Mouse (Mus musculus) midbrain, embryonic 10.5 days (tissue): ENCODE data around the gene Dip2b. TPM values are rescaled to one million over a fixed set of nuclear protein-coding genes. Genes with fewer than 3 reads are reported as not detected.

Experiments used
- DNase-seq: peaks from one replicate; pipeline ENCODE4 v3.0.0-alpha.2; 2017; ENCODE audit warnings: low spot score
- H3K27ac ChIP-seq: fragments of 300-500 bp; sonication (generic); replicated peaks from 2 replicates; pipeline ENCODE4 v1.5.1; 2016; ENCODE audit warnings: mild to moderate bottlenecking
- H3K27me3 ChIP-seq: fragments of 300-500 bp; sonication (generic); 2 replicates; pipeline ENCODE4 v1.6.1; 2016; ENCODE audit warnings: low read depth, mild to moderate bottlenecking; ENCODE audit not compliant: poor library complexity, severe bottlenecking
- H3K36me3 ChIP-seq: fragments of 300-500 bp; sonication (generic); 2 replicates; pipeline ENCODE4 v1.6.1; 2016; ENCODE audit warnings: mild to moderate bottlenecking, moderate library complexity
- H3K4me1 ChIP-seq: fragments of 300-500 bp; sonication (generic); 2 replicates; pipeline ENCODE4 v1.6.1; 2016
- H3K4me3 ChIP-seq: fragments of 300-500 bp; sonication (generic); 2 replicates; pipeline ENCODE4 v1.5.1; 2016; ENCODE audit warnings: mild to moderate bottlenecking, moderate library complexity
- H3K9me3 ChIP-seq: fragments of 300-500 bp; sonication (generic); replicated peaks from 2 replicates; pipeline ENCODE4 v1.6.1; 2016; ENCODE audit warnings: mild to moderate bottlenecking
- WGBS: fragments of 180-500 bp; shearing (Covaris S2); methylation state at CpG from one replicate; pipeline ENCODE4 v1.1.7; 2016; 5-methylcytosine and 5-hydroxymethylcytosine counted together
- polyA plus RNA-seq: library from polyadenylated mRNA; unstranded; fragments of >200 nt; fragmentation: Nextera tagmentation; extraction: Ambion mirVana; gene quantifications from 2 replicates; pipeline ENCODE4 v1.2.1, GENCODE M21; 2016

Dip2b gene
- polyA plus RNA-seq = 16.4 and 18.8 TPM in 2 replicates

- Histone ChIP-seq H3K27me3 (peaks cover 8% of the 10 kb centered on the region), H3K9me3 (no peaks in the 10 kb centered on the region), H3K4me1 (peaks cover 27% of the 10 kb centered on the region), H3K4me3 (peak within 1 kb of the TSS; percentile 89), H3K36me3 (peaks cover 8% of the 10 kb centered on the region; the same call in 1 of the 2 replicates), H3K27ac (peak within 1 kb of the TSS; percentile 100)
- WGBS = under 1% methylated on average over 56 of the region's 68 CpGs
- DNase-seq = peak; percentile 96
Measured at GRCm38 (mm10) chr15:100038470-100038971, at the start of gene Dip2b. TSS of gene Dip2b (plus strand) at chr15:100038664.

GRCm38 (mm10) chr15:99993100-99993499 is 45.4 kb upstream of the Dip2b start:
- H3K4me3 ChIP-seq = no peak overlapping the region
- no peak for DNase-seq
- no peaks in the 10 kb centered on the region for H3K9me3 ChIP-seq
- no peaks in the 10 kb centered on the region for H3K27me3 ChIP-seq
- no peaks in the 10 kb centered on the region for H3K4me1 ChIP-seq
- WGBS = 97% methylated on average over 1 of the region's 1 CpGs
- no peak overlapping the region for H3K27ac ChIP-seq
- peaks cover 96% of the 10 kb centered on the region for H3K36me3 ChIP-seq

DNA sequence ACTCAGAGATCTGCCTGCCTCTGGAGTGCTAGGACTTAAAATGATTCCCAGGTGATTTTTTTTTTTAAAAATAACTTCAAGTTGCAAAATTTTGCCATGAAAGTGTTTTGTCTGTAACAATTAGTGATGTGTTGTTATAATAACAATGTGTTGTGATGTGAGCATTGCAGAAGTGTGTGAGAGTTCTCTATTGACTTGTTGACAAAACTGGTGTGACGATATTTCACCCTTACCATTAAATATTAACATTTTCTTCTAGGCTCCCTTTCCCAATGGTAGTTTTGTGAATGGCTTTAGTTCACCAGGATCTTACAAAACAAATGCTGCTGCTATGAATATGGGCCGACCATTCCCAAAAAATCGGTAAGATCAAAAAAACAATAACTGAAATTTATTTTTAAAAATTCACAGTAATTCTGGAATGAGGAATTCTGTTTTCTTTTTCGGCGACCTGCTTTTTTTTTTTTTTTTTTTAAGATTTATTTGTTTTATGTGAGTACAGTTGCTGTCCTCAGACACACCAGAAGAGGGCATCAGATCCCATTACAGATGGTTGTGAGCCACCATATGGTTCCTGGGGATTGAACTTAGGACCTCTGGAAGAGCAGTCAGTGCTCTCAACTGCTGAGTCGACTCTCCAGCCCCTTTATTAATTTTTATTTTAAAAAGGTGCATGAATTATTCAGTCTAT is 41.2 kb upstream of the Dip2b start:
- Histone ChIP-seq H3K4me3 (no peak overlapping the region), H3K4me1 (no peaks in the 10 kb centered on the region), H3K9me3 (no peaks in the 10 kb centered on the region), H3K27me3 (no peaks in the 10 kb centered on the region), H3K27ac (no peak overlapping the region), H3K36me3 (peaks cover 95% of the 10 kb centered on the region)
- 96% methylated on average over 6 of the region's 6 CpGs for WGBS
- no peak for DNase-seq

DNA sequence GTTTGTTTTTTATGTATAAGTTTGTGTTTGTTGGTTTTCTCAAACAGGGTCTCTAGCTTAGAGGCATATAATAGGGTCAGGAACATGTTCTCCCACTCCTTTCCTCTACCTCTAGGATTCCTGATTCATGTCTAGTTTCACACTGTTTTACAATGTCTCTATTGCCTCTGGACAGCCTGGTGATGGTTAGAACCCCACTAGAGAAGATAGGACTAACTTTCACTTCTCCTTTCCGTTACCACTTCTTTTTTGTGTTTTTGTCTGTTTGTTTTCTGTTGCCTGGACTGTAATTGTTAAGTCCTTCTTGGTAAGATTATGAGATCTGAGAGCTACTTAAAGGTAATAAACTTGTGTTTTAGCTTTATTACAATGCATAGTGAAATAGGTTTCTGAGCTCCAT is 39.1 kb upstream of the Dip2b start:
- no peak overlapping the region for H3K4me3 ChIP-seq
- H3K4me1 ChIP-seq = no peaks in the 10 kb centered on the region
- H3K9me3 ChIP-seq = no peaks in the 10 kb centered on the region
- no peak for DNase-seq
- H3K27ac ChIP-seq = no peak overlapping the region
- WGBS = 93% methylated on average over 1 of the region's 1 CpGs
- H3K27me3 ChIP-seq = no peaks in the 10 kb centered on the region
- H3K36me3 ChIP-seq = peaks cover 95% of the 10 kb centered on the region

DNA sequence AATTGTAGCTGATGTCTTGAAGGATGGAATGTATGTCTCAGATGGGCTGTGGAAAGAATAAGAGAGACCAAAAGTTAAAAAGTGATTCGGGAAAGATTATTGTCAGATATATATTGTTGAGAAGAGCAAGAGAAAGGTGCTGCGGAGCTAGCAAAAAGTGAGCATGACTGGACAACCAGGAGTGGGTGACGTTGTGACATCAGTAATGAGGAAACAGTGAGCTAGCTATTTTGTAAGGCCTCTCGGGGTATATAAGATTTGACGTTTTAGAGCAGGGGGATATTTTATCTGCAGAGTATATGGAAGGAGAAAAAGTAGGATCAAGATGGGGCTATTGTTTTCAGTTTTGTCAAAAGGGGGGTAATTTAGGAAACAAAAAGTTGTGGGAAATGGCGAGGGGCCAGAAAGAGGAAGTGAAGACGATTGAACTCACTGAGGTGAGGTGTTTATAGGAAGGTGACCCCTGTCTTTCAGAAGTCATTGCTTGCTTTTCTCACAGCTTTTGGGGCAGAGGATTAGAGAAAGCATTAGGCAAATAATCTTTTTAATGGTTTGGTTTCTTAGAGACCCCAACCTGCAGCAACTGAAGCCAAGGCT is 33.7 kb upstream of the Dip2b start:
- H3K27ac ChIP-seq = no peak overlapping the region
- H3K4me1 ChIP-seq = no peaks in the 10 kb centered on the region
- H3K36me3 ChIP-seq = peaks cover 98% of the 10 kb centered on the region
- no peak for DNase-seq
- H3K9me3 ChIP-seq = no peaks in the 10 kb centered on the region
- H3K27me3 ChIP-seq = no peaks in the 10 kb centered on the region
- 94% methylated on average over 7 of the region's 7 CpGs for WGBS
- no peak overlapping the region for H3K4me3 ChIP-seq

DNA sequence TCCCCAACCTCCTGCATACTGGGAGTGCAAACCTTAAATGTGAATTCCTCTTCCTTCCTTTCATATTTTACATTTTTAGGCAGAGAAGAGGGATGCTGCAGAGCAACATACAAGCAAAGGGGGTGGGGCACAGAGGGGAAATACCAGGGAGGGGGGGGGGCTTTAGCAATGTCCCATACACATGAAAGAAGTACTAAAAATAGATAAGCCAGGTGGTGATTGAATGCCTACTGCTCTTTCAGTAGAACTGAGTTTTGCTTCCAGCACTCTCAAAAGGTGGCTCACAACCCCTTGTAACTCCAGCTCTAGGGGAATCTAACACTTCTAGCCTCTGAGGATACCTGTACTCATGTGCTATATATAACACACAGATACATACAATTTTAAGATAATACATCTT is 32.3 kb upstream of the Dip2b start:
- no peak for DNase-seq
- Histone ChIP-seq H3K4me1 (no peaks in the 10 kb centered on the region), H3K4me3 (no peak overlapping the region), H3K36me3 (peaks cover 99% of the 10 kb centered on the region), H3K9me3 (no peaks in the 10 kb centered on the region), H3K27ac (no peak overlapping the region), H3K27me3 (no peaks in the 10 kb centered on the region)

DNA sequence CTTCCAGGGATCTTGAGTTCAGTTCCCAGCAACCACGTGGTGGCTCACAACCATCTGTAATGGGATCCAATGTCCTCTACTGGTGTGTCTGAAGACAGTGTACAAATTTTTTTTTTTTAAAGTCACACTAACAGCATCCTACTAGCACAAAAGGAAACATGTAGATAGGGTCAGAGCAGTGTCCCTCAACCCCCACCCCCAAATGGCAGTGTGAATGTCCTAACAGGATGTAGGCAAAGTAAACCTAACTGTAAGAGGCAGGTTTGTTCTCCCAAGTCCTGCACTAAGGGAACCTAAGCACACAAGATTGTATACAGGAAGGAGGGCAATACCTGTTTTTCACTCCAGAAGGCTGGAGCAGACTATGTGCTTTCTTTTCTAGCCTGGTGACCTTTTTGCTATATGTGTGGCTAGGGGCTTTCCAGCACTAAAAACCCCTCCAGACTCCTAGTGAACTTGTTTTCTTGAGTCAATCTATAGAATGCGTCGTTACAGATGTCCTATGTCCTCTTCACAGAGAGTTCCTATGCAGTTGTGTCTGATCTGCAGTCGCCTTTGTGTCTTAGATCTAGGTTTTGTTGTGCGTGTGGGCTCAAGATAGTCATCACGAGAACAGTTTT is 20.1 kb upstream of the Dip2b start:
- H3K36me3 ChIP-seq = peaks cover 19% of the 10 kb centered on the region
- no peak for DNase-seq
- H3K27me3 ChIP-seq = no peaks in the 10 kb centered on the region
- 86% methylated on average over 6 of the region's 6 CpGs for WGBS
- no peaks in the 10 kb centered on the region for H3K4me1 ChIP-seq
- H3K27ac ChIP-seq = no peak overlapping the region
- H3K9me3 ChIP-seq = no peaks in the 10 kb centered on the region
- no peak overlapping the region for H3K4me3 ChIP-seq

GRCm38 (mm10) chr15:100021175-100021574 is 17.3 kb upstream of the Dip2b start:
- no peak overlapping the region for H3K4me3 ChIP-seq
- WGBS = 81% methylated on average over 1 of the region's 1 CpGs
- no peak for DNase-seq
- H3K27ac ChIP-seq = no peak overlapping the region
- no peaks in the 10 kb centered on the region for H3K4me1 ChIP-seq
- H3K36me3 ChIP-seq = peaks cover 9% of the 10 kb centered on the region
- no peaks in the 10 kb centered on the region for H3K27me3 ChIP-seq
- no peaks in the 10 kb centered on the region for H3K9me3 ChIP-seq

DNA sequence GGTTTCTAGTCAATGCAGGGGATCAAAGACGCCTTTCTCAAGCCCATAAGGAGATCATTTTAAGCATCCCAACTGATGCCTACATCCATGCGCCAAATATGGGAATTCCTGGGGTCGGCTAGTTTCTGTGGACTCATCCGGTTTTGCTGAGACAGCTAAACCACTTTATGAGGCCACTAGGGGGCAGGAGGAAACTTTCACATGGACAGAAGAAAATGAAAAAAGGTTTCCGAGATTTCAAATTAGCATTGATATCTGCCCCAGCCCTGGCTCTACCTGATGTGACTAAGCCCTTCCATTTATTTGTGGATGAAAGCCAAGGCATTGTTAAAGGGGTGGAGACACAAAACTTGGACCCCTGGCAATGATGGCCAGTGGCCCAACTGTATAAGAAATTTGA is 15.5 kb upstream of the Dip2b start:
- no peak overlapping the region for H3K27ac ChIP-seq
- no peaks in the 10 kb centered on the region for H3K4me1 ChIP-seq
- H3K27me3 ChIP-seq = no peaks in the 10 kb centered on the region
- WGBS = 38% methylated on average over 5 of the region's 5 CpGs
- H3K9me3 ChIP-seq = no peaks in the 10 kb centered on the region
- H3K4me3 ChIP-seq = no peak overlapping the region
- no peak for DNase-seq
- peaks cover 5% of the 10 kb centered on the region for H3K36me3 ChIP-seq

GRCm38 (mm10) chr15:100025076-100025834 is 13.2 kb upstream of the Dip2b start:
- Histone ChIP-seq H3K4me1 (no peaks in the 10 kb centered on the region), H3K4me3 (no peak overlapping the region), H3K27me3 (no peaks in the 10 kb centered on the region), H3K9me3 (no peaks in the 10 kb centered on the region), H3K27ac (no peak overlapping the region), H3K36me3 (peaks cover 5% of the 10 kb centered on the region)
- no peak for DNase-seq
- WGBS = 87% methylated on average over 11 of the region's 11 CpGs

DNA sequence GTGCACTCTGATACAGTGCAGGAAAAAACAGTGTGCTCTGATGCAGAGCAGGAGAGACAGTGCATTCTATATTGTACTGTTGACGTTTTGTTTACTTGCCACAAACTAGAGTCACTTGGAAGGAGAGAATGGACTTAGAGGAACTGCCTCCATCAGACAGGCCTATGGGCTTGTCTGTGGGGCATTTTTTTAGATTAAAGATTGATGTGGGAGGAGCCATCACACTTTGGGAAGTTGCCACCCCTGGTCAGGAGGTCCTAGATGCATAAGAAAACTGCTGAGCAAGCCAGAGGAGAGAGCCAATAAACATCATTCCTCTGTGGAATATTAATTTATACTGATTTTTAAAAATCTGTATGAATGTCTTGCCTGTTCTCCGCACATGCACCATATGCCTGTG is 10.3 kb upstream of the Dip2b start:
- WGBS = 88% methylated on average over 2 of the region's 2 CpGs
- H3K36me3 ChIP-seq = no peaks in the 10 kb centered on the region
- no peaks in the 10 kb centered on the region for H3K9me3 ChIP-seq
- no peak overlapping the region for H3K4me3 ChIP-seq
- H3K4me1 ChIP-seq = no peaks in the 10 kb centered on the region
- no peaks in the 10 kb centered on the region for H3K27me3 ChIP-seq
- DNase-seq = no peak
- H3K27ac ChIP-seq = no peak overlapping the region

- Histone ChIP-seq H3K27ac (no peak overlapping the region), H3K9me3 (no peaks in the 10 kb centered on the region), H3K4me1 (no peaks in the 10 kb centered on the region), H3K27me3 (no peaks in the 10 kb centered on the region), H3K4me3 (no peak overlapping the region), H3K36me3 (no peaks in the 10 kb centered on the region)
- no peak for DNase-seq
- 93% methylated on average over 8 of the region's 8 CpGs for WGBS
Measured at GRCm38 (mm10) chr15:100029497-100029896, 9.0 kb upstream of the Dip2b start.
